Mouse (Mus musculus): ENCODE results near the gene Nr2c2. TPM values are rescaled to one million over a fixed set of nuclear protein-coding genes. Genes with fewer than 3 reads are reported as not detected.

The Nr2c2 gene
- polyA plus RNA-seq, 1 experiment from 2014 or later, result 30.1 TPM

- ATAC-seq (ENCODE audit: low FRiP score, low TSS enrichment), result no peak
Observed at GRCm38 (mm10) chr6:92133617-92134016, 42.4 kb downstream of the Nr2c2 start.

DNA sequence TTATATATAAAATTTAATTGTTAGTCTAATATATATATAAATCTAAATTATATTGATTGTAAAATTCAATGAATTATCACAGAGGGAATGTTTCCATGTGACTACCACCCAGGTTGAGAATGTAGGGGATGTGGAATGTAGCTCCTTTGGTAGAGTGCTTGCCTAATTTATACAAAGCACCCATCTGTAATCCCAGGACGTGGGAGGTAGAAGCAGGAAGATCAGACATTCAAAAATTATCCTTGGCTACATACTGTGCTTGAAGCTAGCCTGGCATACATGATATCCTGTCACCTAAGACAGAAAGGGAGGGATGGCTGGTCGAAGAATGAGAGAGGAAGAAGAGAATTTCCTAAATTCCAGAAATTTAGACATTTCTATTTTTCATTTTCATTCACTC is 45.2 kb downstream of the Nr2c2 start:
- Histone ChIP-seq H3K9me3 (ENCODE audit: control insufficient read depth, low read length) (no peaks in the 10 kb centered on the region), H3K27ac (replicated peaks; ENCODE audit: low read depth, low read length) (no peak overlapping the region), H3K9ac (replicated peaks; ENCODE audit: low read length) (no peak overlapping the region), H3K4me1 (ENCODE audit: control insufficient read depth, insufficient read depth, low read length) (no peaks in the 10 kb centered on the region), H3K4me3 (replicated peaks; ENCODE audit: low read depth, low read length) (no peak overlapping the region), H3K36me3 (ENCODE audit: control insufficient read depth, insufficient read depth, low read length) (peaks cover 7% of the 10 kb centered on the region; the same call in 1 of the 2 replicates), H3K27me3 (ENCODE audit: control insufficient read depth, insufficient read depth, low read length) (no peaks in the 10 kb centered on the region), H3K4me2 (ENCODE audit: low read length) (no peak overlapping the region)
- no peak for ATAC-seq (ENCODE audit: low FRiP score, low TSS enrichment)
- WGBS, result 74% methylated on average over 2 of the region's 2 CpGs
- no peak for DNase-seq

More at GRCm38 (mm10) chr6:92133617-92134016, 42.4 kb downstream of the Nr2c2 start:
- Histone ChIP-seq H3K27ac (replicated peaks; ENCODE audit: low read depth, low read length) (no peak overlapping the region), H3K4me3 (replicated peaks; ENCODE audit: low read depth, low read length) (no peak overlapping the region), H3K9me3 (ENCODE audit: control insufficient read depth, low read length) (no peaks in the 10 kb centered on the region), H3K4me2 (ENCODE audit: low read length) (no peak overlapping the region), H3K4me1 (ENCODE audit: control insufficient read depth, insufficient read depth, low read length) (no peaks in the 10 kb centered on the region), H3K36me3 (ENCODE audit: control insufficient read depth, insufficient read depth, low read length) (no peaks in the 10 kb centered on the region), H3K27me3 (ENCODE audit: control insufficient read depth, insufficient read depth, low read length) (no peaks in the 10 kb centered on the region), H3K9ac (replicated peaks; ENCODE audit: low read length) (no peak overlapping the region)
- no peak for DNase-seq
- 96% methylated on average over 2 of the region's 2 CpGs for WGBS

GRCm38 (mm10) chr6:92145881-92146280 is 54.7 kb downstream of the Nr2c2 start:
- 95% methylated on average over 4 of the region's 4 CpGs for WGBS
- Histone ChIP-seq H3K9ac (replicated peaks; ENCODE audit: low read length) (no peak overlapping the region), H3K27ac (replicated peaks; ENCODE audit: low read depth, low read length) (no peak overlapping the region), H3K4me1 (ENCODE audit: control insufficient read depth, insufficient read depth, low read length) (no peaks in the 10 kb centered on the region), H3K4me3 (replicated peaks; ENCODE audit: low read depth, low read length) (no peak overlapping the region), H3K9me3 (ENCODE audit: control insufficient read depth, low read length) (no peaks in the 10 kb centered on the region), H3K36me3 (ENCODE audit: control insufficient read depth, insufficient read depth, low read length) (peaks cover 23% of the 10 kb centered on the region), H3K27me3 (ENCODE audit: control insufficient read depth, insufficient read depth, low read length) (no peaks in the 10 kb centered on the region), H3K4me2 (ENCODE audit: low read length) (no peak overlapping the region)
- ATAC-seq (ENCODE audit: low FRiP score, low TSS enrichment) (no peak), DNase-seq (no peak)

- Histone ChIP-seq H3K27me3 (ENCODE audit: control insufficient read depth, insufficient read depth, low read length) (no peaks in the 10 kb centered on the region), H3K27ac (replicated peaks; ENCODE audit: low read depth, low read length) (no peak overlapping the region), H3K9ac (replicated peaks; ENCODE audit: low read length) (no peak overlapping the region), H3K4me2 (ENCODE audit: low read length) (no peak overlapping the region), H3K9me3 (ENCODE audit: control insufficient read depth, low read length) (no peaks in the 10 kb centered on the region), H3K4me3 (replicated peaks; ENCODE audit: low read depth, low read length) (no peak overlapping the region), H3K36me3 (ENCODE audit: control insufficient read depth, insufficient read depth, low read length) (peaks cover 85% of the 10 kb centered on the region), H3K4me1 (ENCODE audit: control insufficient read depth, insufficient read depth, low read length) (no peaks in the 10 kb centered on the region)
- WGBS, result 96% methylated on average over 1 of the region's 1 CpGs
- no peak for DNase-seq
- ATAC-seq (ENCODE audit: low FRiP score, low TSS enrichment), result no peak
Observed at GRCm38 (mm10) chr6:92153774-92154173, 62.6 kb downstream of the Nr2c2 start.

DNA sequence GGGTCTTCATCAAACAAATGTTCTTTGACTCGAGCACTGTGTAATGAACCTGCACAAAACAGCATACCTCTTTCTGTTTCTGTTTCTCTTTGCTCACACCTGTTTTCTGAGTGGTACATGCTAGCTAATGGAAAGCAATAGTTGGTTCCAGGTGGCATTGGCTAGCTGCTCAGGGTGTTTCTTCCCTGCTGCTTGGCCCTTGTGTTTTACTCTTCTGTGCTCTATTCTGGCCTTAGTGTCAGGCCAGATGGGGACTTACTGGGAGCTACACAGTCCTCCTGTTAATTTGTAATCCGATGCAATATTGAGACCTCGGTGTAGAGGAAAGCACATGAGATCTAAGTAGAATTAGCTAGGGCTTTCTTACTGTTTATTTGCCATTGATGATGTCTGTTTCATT is 67.6 kb downstream of the Nr2c2 start:
- Histone ChIP-seq H3K4me1 (ENCODE audit: control insufficient read depth, insufficient read depth, low read length) (no peaks in the 10 kb centered on the region), H3K4me2 (ENCODE audit: low read length) (no peak overlapping the region), H3K9ac (replicated peaks; ENCODE audit: low read length) (no peak overlapping the region), H3K4me3 (replicated peaks; ENCODE audit: low read depth, low read length) (no peak overlapping the region), H3K9me3 (ENCODE audit: control insufficient read depth, low read length) (no peaks in the 10 kb centered on the region), H3K36me3 (ENCODE audit: control insufficient read depth, insufficient read depth, low read length) (peaks cover 98% of the 10 kb centered on the region), H3K27me3 (ENCODE audit: control insufficient read depth, insufficient read depth, low read length) (no peaks in the 10 kb centered on the region), H3K27ac (replicated peaks; ENCODE audit: low read depth, low read length) (no peak overlapping the region)
- DNase-seq (no peak), ATAC-seq (ENCODE audit: low FRiP score, low TSS enrichment) (no peak)
- WGBS, result 98% methylated on average over 3 of the region's 3 CpGs

- H3K4me3 ChIP-seq (replicated peaks; ENCODE audit: low read depth, low read length), result no peak overlapping the region
- H3K4me2 ChIP-seq (ENCODE audit: low read length), result no peak overlapping the region
- ATAC-seq (ENCODE audit: low FRiP score, low TSS enrichment) (no peak), DNase-seq (no peak)
- 87% methylated on average over 1 of the region's 1 CpGs for WGBS
- H3K9me3 ChIP-seq (ENCODE audit: control insufficient read depth, low read length), result no peaks in the 10 kb centered on the region
- H3K36me3 ChIP-seq (ENCODE audit: control insufficient read depth, insufficient read depth, low read length), result peaks cover 95% of the 10 kb centered on the region
- H3K27ac ChIP-seq (replicated peaks; ENCODE audit: low read depth, low read length), result no peak overlapping the region
- H3K4me1 ChIP-seq (ENCODE audit: control insufficient read depth, insufficient read depth, low read length), result no peaks in the 10 kb centered on the region
- H3K9ac ChIP-seq (replicated peaks; ENCODE audit: low read length), result no peak overlapping the region
- no peaks in the 10 kb centered on the region for H3K27me3 ChIP-seq (ENCODE audit: control insufficient read depth, insufficient read depth, low read length)
Observed at GRCm38 (mm10) chr6:92162724-92163123, 71.5 kb downstream of the Nr2c2 start.

DNA sequence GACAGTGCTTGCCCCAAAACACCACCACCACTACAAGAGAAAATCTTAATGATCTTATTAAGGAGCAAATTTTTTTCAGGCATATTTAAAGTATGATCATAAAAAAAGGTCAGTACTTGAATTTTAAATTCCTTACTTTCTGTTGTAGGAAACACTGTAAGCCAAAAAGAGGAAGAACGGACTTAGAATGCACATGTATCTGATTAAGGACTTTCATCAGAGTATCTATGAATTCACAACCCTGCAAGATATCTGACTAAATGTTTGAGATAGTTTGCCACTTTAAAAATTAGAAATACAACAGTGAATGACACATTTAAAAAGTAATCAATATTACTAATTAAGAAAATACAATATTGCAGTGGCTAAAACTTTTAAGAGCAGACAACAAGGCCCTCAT is 85.3 kb downstream of the Nr2c2 start:
- 97% methylated on average over 1 of the region's 1 CpGs for WGBS
- Histone ChIP-seq H3K4me1 (ENCODE audit: control insufficient read depth, insufficient read depth, low read length) (no peaks in the 10 kb centered on the region), H3K27me3 (ENCODE audit: control insufficient read depth, insufficient read depth, low read length) (no peaks in the 10 kb centered on the region), H3K9me3 (ENCODE audit: control insufficient read depth, low read length) (0 out of 2 replicates have a peak, but pooled peaks cover 4% of the 10 kb centered on the region), H3K27ac (replicated peaks; ENCODE audit: low read depth, low read length) (no peak overlapping the region), H3K36me3 (ENCODE audit: control insufficient read depth, insufficient read depth, low read length) (peaks cover 63% of the 10 kb centered on the region), H3K9ac (replicated peaks; ENCODE audit: low read length) (no peak overlapping the region), H3K4me3 (replicated peaks; ENCODE audit: low read depth, low read length) (no peak overlapping the region), H3K4me2 (ENCODE audit: low read length) (no peak overlapping the region)
- no peak for DNase-seq
- ATAC-seq (ENCODE audit: low FRiP score, low TSS enrichment), result no peak

DNA sequence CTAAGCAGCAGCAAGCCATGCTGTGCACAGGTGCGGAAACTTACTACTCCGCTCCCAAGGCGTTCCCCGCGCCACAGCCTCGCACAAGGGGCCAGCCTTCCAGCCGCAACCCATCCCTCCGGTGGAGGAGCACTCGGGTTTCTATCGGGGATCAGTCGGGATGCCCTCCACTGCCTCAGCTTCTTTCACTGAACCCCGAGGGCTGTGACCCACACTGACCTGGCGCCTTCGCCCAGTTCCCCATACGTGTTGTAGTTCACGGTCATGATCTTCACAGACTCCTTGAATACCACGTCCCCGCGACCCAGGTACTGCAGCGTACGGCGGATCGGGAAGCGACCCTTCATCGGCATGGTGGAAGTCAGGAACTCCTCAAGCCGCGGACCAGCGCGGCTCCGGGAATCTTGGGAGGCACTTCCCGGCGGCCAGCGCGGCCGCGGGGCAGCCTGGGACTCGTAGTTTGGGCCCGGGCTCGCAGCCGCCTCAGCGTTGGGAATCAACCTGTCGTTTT is 92.5 kb downstream of the Nr2c2 start, which contains the start of gene Mrps25:
Mrps25 (minus strand) TSS at position 413 of the 511 bp plus-strand sequence.
- Histone ChIP-seq H3K27ac (replicated peaks; ENCODE audit: low read depth, low read length) (peak within 1 kb of the TSS; percentile 50), H3K4me1 (ENCODE audit: control insufficient read depth, insufficient read depth, low read length) (peaks cover 10% of the 10 kb centered on the region), H3K4me3 (replicated peaks; ENCODE audit: low read depth, low read length) (peak within 1 kb of the TSS; percentile 72), H3K27me3 (ENCODE audit: control insufficient read depth, insufficient read depth, low read length) (no peaks in the 10 kb centered on the region), H3K36me3 (ENCODE audit: control insufficient read depth, insufficient read depth, low read length) (peaks cover 32% of the 10 kb centered on the region), H3K4me2 (ENCODE audit: low read length) (peak within 1 kb of the TSS; percentile 78), H3K9me3 (ENCODE audit: control insufficient read depth, low read length) (0 out of 2 replicates have a peak, but pooled peaks cover 4% of the 10 kb centered on the region), H3K9ac (replicated peaks; ENCODE audit: low read length) (peak within 1 kb of the TSS; percentile 68)
- under 1% methylated on average over 42 of the region's 42 CpGs for WGBS
- ATAC-seq (ENCODE audit: low FRiP score, low TSS enrichment) (peak; percentile 90), DNase-seq (peak; percentile 94)

DNA sequence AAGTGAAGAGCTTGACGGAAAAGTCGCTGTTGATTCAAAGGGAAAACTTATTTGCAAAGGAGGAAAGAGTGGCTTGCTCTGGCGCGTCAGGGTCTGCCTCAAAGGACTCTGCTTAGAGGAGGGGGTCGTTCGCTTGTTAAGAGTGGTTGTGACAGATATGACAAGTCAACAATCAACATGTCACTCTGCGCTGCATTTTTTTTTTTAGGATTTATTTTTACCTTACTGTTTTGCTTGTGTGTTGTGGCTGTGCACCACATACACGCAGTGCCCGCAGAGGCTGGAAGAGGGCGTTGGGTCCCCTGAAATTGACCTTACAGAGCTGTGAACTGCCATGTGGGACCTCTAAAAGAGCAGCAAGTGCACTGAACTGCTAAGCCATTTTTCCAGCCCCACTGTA is 93.0 kb downstream of the Nr2c2 start:
- peak overlapping the region; percentile 78 for H3K4me2 ChIP-seq (ENCODE audit: low read length)
- WGBS, result 5% methylated on average over 10 of the region's 10 CpGs
- H3K9me3 ChIP-seq (ENCODE audit: control insufficient read depth, low read length), result 0 out of 2 replicates have a peak, but pooled peaks cover 3% of the 10 kb centered on the region
- H3K4me3 ChIP-seq (replicated peaks; ENCODE audit: low read depth, low read length), result peak overlapping the region; percentile 72
- H3K9ac ChIP-seq (replicated peaks; ENCODE audit: low read length), result peak overlapping the region; percentile 68
- peak overlapping the region; percentile 50 for H3K27ac ChIP-seq (replicated peaks; ENCODE audit: low read depth, low read length)
- H3K4me1 ChIP-seq (ENCODE audit: control insufficient read depth, insufficient read depth, low read length), result peaks cover 10% of the 10 kb centered on the region
- peaks cover 32% of the 10 kb centered on the region for H3K36me3 ChIP-seq (ENCODE audit: control insufficient read depth, insufficient read depth, low read length)
- ATAC-seq (ENCODE audit: low FRiP score, low TSS enrichment) (peak; percentile 71; the same call in 1 of the 2 replicates), DNase-seq (no peak)
- H3K27me3 ChIP-seq (ENCODE audit: control insufficient read depth, insufficient read depth, low read length), result no peaks in the 10 kb centered on the region
